Mouse (Mus musculus): ENCODE measurements around the gene Fbxw9. TPM values are rescaled to one million over a fixed set of nuclear protein-coding genes. Genes with fewer than 3 reads are reported as not detected.
"Not testable (repeated sequence)": the region's sequence is repeated elsewhere in the genome, so short reads cannot be mapped to it uniquely, and the experiment has no call there.

Fbxw9 gene
- total and polyA plus RNA-seq, 3 experiments, result 7.3 to 21.9 (median 11.7) TPM

DNA sequence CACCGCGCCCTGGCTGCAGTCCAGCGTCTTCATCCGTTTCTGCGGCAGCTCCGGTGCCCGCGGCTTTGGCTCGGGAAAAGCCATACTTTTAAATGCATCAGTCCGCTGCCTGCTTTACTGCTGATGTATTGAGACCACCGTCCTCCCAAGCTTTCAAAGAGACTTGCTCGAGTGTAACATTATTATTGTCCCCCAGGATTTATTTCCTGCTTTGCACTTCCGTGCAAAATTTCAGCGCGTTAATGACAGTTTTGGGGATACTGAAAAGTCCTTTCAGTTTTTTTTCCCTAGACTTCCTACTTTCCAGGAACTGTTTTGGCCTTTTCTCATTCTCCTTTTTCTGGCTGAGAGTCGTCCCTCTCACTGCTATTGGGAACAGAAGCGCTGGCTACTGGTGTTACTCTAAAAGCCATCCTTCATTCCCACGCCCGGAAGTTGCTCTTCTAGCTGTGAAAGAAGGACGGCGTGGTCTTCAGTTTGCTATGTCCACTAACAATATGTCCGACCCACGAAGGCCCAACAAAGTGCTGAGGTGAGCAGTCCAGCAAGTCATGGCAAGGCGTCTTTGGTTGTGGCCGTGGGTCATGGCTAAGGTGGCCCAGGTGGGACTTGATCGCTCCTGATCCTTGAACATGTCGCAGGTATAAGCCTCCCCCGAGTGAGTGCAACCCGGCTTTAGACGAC lies 20.8 kb downstream of the Fbxw9 start, which contains the start of gene Wdr83os (continued):
- TF ChIP-seq E2F4 (IDR thresholded peaks at IDR 0.05; ENCODE audit: insufficient replicate concordance, low read depth, low read length) (no peak), HCFC1 (IDR thresholded peaks at IDR 0.05; ENCODE audit: low read depth, low read length) (peak; percentile 85), MEF2A (IDR thresholded peaks at IDR 0.05; ENCODE audit: borderline replicate concordance, low read depth, low read length) (no peak), JUND (conservative IDR thresholded peaks at IDR 0.05; ENCODE audit: low read depth, low read length) (no peak), ZMIZ1 (IDR thresholded peaks at IDR 0.05; ENCODE audit: low read depth, low read length) (no peak), POLR2A (IDR thresholded peaks at IDR 0.05; ENCODE audit: low read depth, low read length) (peak; percentile 49; the same call in 1 of the 2 replicates), CHD2 (IDR thresholded peaks at IDR 0.05; ENCODE audit: low read length) (no peak), RCOR1 (conservative IDR thresholded peaks at IDR 0.05; ENCODE audit: low read depth, low read length) (no peak), ELF1 (IDR thresholded peaks at IDR 0.05; ENCODE audit: low read depth, low read length) (peak; percentile 77), EP300 (IDR thresholded peaks at IDR 0.05; ENCODE audit: low read length) (no peak), MAFK (IDR thresholded peaks at IDR 0.05; ENCODE audit: insufficient replicate concordance, low read length) (no peak), TCF12 (IDR thresholded peaks at IDR 0.05; ENCODE audit: low read depth, low read length) (no peak), ZKSCAN1 (IDR thresholded peaks at IDR 0.05; ENCODE audit: borderline replicate concordance, low read depth, low read length) (no peak), BHLHE40 (IDR thresholded peaks at IDR 0.05; ENCODE audit: low read depth, low read length) (no peak), NELFE (IDR thresholded peaks at IDR 0.05; ENCODE audit: low read depth, low read length) (peak; percentile 0; the same call in 1 of the 2 replicates), NRF1 (IDR thresholded peaks at IDR 0.05; ENCODE audit: low read depth, low read length) (no peak), CHD1 (IDR thresholded peaks at IDR 0.05; ENCODE audit: low read depth, low read length) (no peak), TBP (conservative IDR thresholded peaks at IDR 0.05; ENCODE audit: low read depth, low read length) (peak; percentile 77; the same call in 1 of the 2 replicates)

DNA sequence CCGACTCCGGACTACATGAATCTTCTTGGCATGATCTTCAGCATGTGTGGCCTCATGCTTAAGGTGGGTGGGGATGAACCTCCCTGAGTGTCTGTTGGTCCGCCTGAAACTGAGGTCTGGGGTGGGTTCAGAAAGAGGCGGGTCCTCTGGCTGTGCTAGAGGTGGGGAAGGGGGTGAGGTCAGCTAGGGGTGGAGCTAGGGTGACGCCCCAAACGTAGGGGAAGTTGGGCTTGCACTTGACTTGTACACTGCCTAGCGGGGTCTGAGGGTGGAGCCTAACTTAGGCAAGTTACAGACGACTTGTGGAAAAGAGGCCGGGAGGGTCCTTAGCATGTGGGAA lies 21.3 kb downstream of the Fbxw9 start, which contains the start of gene Wdr83:
Gene Wdr83 (minus strand): TSS at position 91 of the 340 bp plus-strand sequence.
- no peaks in the 10 kb centered on the region for H3K27me3 ChIP-seq (replicated peaks)
- peaks cover 7 to 42% of the 10 kb centered on the region in 2 experiments; a peak in 3 of 4 replicates for H3K4me1 ChIP-seq (ENCODE audit: control insufficient read depth in 1 of 2, insufficient read depth in 2 of 2)
- peaks cover 16% of the 10 kb centered on the region for H3K79me2 ChIP-seq (replicated peaks; ENCODE audit: control insufficient read depth, extremely low read depth, insufficient read depth, poor library complexity, severe bottlenecking)
- in situ Hi-C loops (cut with MboI; ENCODE audit: low pct_ligation_motif_present, low pct_unique_long_range_greater_than_20kb, low sequenced_read_pairs) (no loop called here), dilution Hi-C loops (cut with MboI; ENCODE audit: extremely low pct_ligation_motif_present, extremely low pct_unique_long_range_greater_than_20kb, low sequenced_read_pairs) (no loop called here)
- TF ChIP-seq MAFK (IDR thresholded peaks at IDR 0.05; ENCODE audit: insufficient replicate concordance, low read length) (no peak), ZMIZ1 (IDR thresholded peaks at IDR 0.05; ENCODE audit: low read depth, low read length) (peak; percentile 67), POLR2A (IDR thresholded peaks at IDR 0.05; ENCODE audit: low read depth, low read length) (peak; percentile 68), KAT2A (IDR thresholded peaks at IDR 0.05; ENCODE audit: insufficient replicate concordance, low read length) (no peak), NELFE (IDR thresholded peaks at IDR 0.05; ENCODE audit: low read depth, low read length) (peak; percentile 41)
- peak within 1 kb of the TSS; percentile 89 for H3K4me2 ChIP-seq (ENCODE audit: insufficient read depth, low read depth, poor library complexity, severe bottlenecking)
- peak within 1 kb of the TSS; percentile 86 to 96 (median 94) for H3K4me3 ChIP-seq (replicated peaks in 1 of 3; ENCODE audit: low read depth in 2 of 3, low read length in 2 of 3, poor library complexity in 1 of 3)
- H3K27ac ChIP-seq (ENCODE audit: insufficient read depth, low read depth), result peak within 1 kb of the TSS; percentile 53
- peak; percentile 84 for DNase-seq (ENCODE audit: extremely low read depth)
- peaks cover 24 to 44% of the 10 kb centered on the region in 2 experiments for H3K36me3 ChIP-seq (replicated peaks in 1 of 2; ENCODE audit: control insufficient read depth in 1 of 2, insufficient read depth in 1 of 2, low read length in 1 of 2)
- no peaks in the 10 kb centered on the region for H3K9me3 ChIP-seq (replicated peaks; ENCODE audit: low read length)
- peak within 1 kb of the TSS; percentile 85 for H3K9ac ChIP-seq (ENCODE audit: insufficient read depth, low read depth)

DNA sequence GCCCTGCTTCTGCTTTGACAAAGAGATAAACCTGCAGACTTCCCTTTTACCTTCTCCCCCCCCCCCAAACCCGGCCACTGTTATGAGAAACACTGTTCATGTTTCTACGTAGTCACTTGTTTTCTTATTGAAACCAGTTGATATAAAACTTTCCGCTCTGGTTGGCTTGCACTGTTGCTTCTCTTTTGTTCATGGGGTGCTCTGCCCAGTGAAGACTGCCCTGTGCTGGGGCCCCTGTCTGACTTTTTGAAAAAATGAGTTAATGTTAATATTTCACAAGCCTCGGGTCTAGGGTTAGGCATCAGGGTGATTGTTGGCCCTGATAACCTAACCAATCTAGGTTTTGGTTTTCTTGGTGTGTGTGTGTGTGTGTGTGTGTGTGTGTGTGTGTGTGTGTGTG lies 22.3 kb downstream of the Fbxw9 start:
- Histone ChIP-seq H3K79me2 (replicated peaks; ENCODE audit: control insufficient read depth, extremely low read depth, insufficient read depth, poor library complexity, severe bottlenecking) (peaks cover 16% of the 10 kb centered on the region), H3K4me1 (ENCODE audit: control insufficient read depth in 1 of 2, insufficient read depth in 2 of 2) (peaks cover 7 to 39% of the 10 kb centered on the region in 2 experiments; a peak in 3 of 4 replicates), H3K36me3 (replicated peaks in 1 of 2; ENCODE audit: control insufficient read depth in 1 of 2, insufficient read depth in 1 of 2, low read length in 1 of 2) (peaks cover 28 to 46% of the 10 kb centered on the region in 2 experiments), H3K4me2 (ENCODE audit: insufficient read depth, low read depth, poor library complexity, severe bottlenecking) (peak overlapping the region; percentile 89; the same call in 1 of the 2 replicates)
- H3K9ac ChIP-seq (ENCODE audit: insufficient read depth, low read depth); H3K27ac ChIP-seq (ENCODE audit: insufficient read depth, low read depth); H3K9me3 ChIP-seq (replicated peaks; ENCODE audit: low read length); DNase-seq (ENCODE audit: extremely low read depth); H3K4me3 ChIP-seq (replicated peaks in 1 of 3; ENCODE audit: low read depth in 2 of 3, low read length in 2 of 3, poor library complexity in 1 of 3); in situ Hi-C loops (cut with MboI; ENCODE audit: low pct_ligation_motif_present, low pct_unique_long_range_greater_than_20kb, low sequenced_read_pairs); H3K27me3 ChIP-seq (replicated peaks); dilution Hi-C loops (cut with MboI; ENCODE audit: extremely low pct_ligation_motif_present, extremely low pct_unique_long_range_greater_than_20kb, low sequenced_read_pairs): not testable (repeated sequence)

All from CH12.LX (cell line).